Mouse (Mus musculus) testis, adult 2 months (tissue): Measurements from ENCODE around the gene Synj2. TPM values are rescaled to one million over a fixed set of nuclear protein-coding genes. Genes with fewer than 3 reads are reported as not detected.

Experiments
- H3K27ac ChIP-seq: fragments of 200-500 bp; 2 replicates; pipeline ENCODE4 v1.5.1; 2012; ENCODE audit warnings: low read depth, low read length; ENCODE audit not compliant: control insufficient read depth, insufficient read depth
- H3K27me3 ChIP-seq: fragments of 200-500 bp; 2 replicates; pipeline ENCODE4 v1.6.1; 2012; ENCODE audit warnings: mild to moderate bottlenecking, low read length, moderate library complexity; ENCODE audit not compliant: control insufficient read depth, insufficient read depth
- H3K36me3 ChIP-seq: fragments of 200-500 bp; 2 replicates; pipeline ENCODE4 v1.6.1; 2012; ENCODE audit warnings: mild to moderate bottlenecking, low read length; ENCODE audit not compliant: control insufficient read depth, insufficient read depth
- H3K4me1 ChIP-seq: fragments of 200-500 bp; 2 replicates; pipeline ENCODE4 v1.6.1; 2012; ENCODE audit warnings: low read length; ENCODE audit not compliant: control insufficient read depth, insufficient read depth
- H3K4me3 ChIP-seq: fragments of 200-500 bp; 2 replicates; pipeline ENCODE4 v1.5.1; 2012; ENCODE audit warnings: low read depth, mild to moderate bottlenecking, low read length, moderate library complexity, mixed read lengths; ENCODE audit not compliant: control insufficient read depth
- CTCF ChIP-seq: fragments of 200-500 bp; IDR thresholded peaks from 2 replicates; pipeline ENCODE4 v1.5.1; 2012; ENCODE audit warnings: low read depth, mild to moderate bottlenecking, inconsistent platforms, low read length, moderate library complexity; ENCODE audit not compliant: control insufficient read depth, insufficient read depth, insufficient replicate concordance
- POLR2A ChIP-seq: fragments of 200-500 bp; IDR thresholded peaks from 2 replicates; pipeline ENCODE4 v1.6.1; 2012; ENCODE audit warnings: low read depth, mild to moderate bottlenecking, inconsistent platforms, low read length, moderate library complexity; ENCODE audit not compliant: control insufficient read depth
- polyA plus RNA-seq: library from polyadenylated mRNA; depleted of rRNA; stranded (reverse); fragments of >200 nt; gene quantifications from 2 replicates; pipeline ENCODE4 v1.2.3, GENCODE M21; 2012

Gene Synj2
- polyA plus RNA-seq, 1 experiment = 32.9 TPM

DNA sequence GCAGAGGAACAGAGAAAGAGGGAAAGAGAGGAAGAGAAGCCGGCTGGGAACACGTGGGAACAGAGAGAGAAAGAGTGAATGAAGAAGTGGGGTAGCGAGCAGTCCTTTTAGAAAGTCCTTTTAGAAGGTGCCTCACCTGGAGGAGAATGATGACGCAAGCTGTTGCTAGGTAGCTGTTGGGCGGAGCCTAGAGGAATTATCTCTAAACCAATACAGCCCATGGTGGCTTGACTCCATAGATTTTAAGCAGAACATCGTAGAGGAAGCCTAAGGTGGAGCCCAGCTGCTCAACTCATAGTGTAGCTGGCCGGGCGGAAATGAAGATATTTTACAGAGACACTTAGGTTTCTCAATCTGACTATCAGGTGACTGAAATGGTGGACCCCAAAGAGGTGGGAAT is 22.7 kb downstream of the Synj2 start:
- Histone ChIP-seq H3K4me3 (no peak overlapping the region), H3K27ac (no peak overlapping the region), H3K36me3 (no peaks in the 10 kb centered on the region), H3K27me3 (no peaks in the 10 kb centered on the region), H3K4me1 (peaks cover 9% of the 10 kb centered on the region)
- no peak for TF ChIP-seq POLR2A
- TF ChIP-seq CTCF = no peak

GRCm38 (mm10) chr17:5965084-5965781 is 24.2 kb downstream of the Synj2 start:
- Histone ChIP-seq H3K27me3 (no peaks in the 10 kb centered on the region), H3K27ac (no peak overlapping the region), H3K4me1 (peaks cover 3% of the 10 kb centered on the region; the same call in 1 of the 2 replicates), H3K4me3 (no peak overlapping the region), H3K36me3 (no peaks in the 10 kb centered on the region)
- no peak for TF ChIP-seq POLR2A
- no peak for TF ChIP-seq CTCF

DNA sequence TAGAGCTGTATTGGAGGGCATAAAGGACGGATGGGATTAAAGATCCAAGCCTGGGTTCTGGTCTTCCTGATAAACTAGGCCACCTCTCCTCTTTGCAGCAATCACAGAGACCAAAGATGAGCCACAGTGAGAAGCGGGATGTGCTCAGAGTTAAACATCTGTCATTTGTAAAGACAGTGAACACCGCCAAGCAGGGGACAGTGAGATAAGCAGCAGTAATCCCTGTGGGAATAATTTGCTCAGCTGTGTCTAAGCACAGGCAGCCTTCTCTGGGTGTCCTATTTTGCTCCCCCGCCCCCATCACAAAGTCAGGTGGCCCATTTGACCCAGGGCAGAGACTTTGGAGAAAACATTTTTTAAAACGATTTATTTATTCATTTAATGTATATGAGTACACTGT is 25.6 kb downstream of the Synj2 start:
- TF ChIP-seq CTCF (no peak), POLR2A (no peak)
- no peak overlapping the region for H3K27ac ChIP-seq
- no peak overlapping the region for H3K4me3 ChIP-seq
- H3K36me3 ChIP-seq = no peaks in the 10 kb centered on the region
- peaks cover 3% of the 10 kb centered on the region; the same call in 1 of the 2 replicates for H3K4me1 ChIP-seq
- H3K27me3 ChIP-seq = no peaks in the 10 kb centered on the region

DNA sequence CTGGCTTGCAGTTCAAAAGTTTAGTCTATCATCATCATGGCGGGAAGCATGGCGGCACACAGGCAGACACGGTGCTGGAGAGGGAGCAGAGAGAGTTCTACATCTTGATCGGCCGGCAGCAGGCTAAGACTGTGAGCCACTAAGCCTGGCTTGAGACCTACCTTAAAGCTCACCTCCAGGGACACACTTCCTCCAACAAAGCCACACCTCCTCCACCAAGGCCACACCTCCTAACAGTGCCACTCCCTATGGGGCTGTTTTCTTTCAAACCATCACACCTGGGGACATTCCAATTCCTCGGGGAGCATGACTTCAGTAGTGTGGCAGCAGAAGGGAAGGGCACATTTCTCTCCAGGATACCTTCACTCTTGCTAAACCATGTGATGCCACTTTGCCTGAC is 27.5 kb downstream of the Synj2 start:
- Histone ChIP-seq H3K4me1 (no peaks in the 10 kb centered on the region; the same call in 1 of the 2 replicates), H3K27ac (no peak overlapping the region), H3K27me3 (no peaks in the 10 kb centered on the region), H3K36me3 (no peaks in the 10 kb centered on the region), H3K4me3 (no peak overlapping the region)
- no peak for TF ChIP-seq CTCF

DNA sequence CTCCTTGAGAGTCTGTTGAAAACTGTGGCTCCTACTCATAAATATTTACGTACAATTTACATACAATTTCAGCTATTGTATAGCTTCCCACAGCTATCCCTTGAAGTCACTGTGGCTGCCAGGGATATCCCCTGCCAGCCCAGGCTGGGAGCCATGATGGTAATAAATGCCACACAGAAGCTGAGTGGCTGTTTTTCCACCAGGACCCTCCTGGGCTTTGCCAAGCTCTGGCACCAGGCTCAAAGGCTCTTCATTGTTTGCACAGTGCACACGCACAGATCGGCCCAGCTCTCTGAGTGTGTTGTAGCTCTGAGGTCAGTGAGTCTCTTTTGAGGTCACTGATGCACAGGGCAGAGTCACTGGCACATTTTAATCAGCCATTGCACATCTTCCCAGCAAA is 28.2 kb downstream of the Synj2 start:
- no peaks in the 10 kb centered on the region for H3K36me3 ChIP-seq
- no peaks in the 10 kb centered on the region for H3K4me1 ChIP-seq
- no peak overlapping the region for H3K4me3 ChIP-seq
- H3K27me3 ChIP-seq = no peaks in the 10 kb centered on the region
- TF ChIP-seq POLR2A = no peak
- no peak for TF ChIP-seq CTCF
- H3K27ac ChIP-seq = no peak overlapping the region

GRCm38 (mm10) chr17:5970298-5970821 is 29.3 kb downstream of the Synj2 start:
- Histone ChIP-seq H3K4me1 (peaks cover 4% of the 10 kb centered on the region), H3K36me3 (no peaks in the 10 kb centered on the region), H3K27me3 (no peaks in the 10 kb centered on the region), H3K4me3 (no peak overlapping the region), H3K27ac (no peak overlapping the region)
- TF ChIP-seq POLR2A = no peak
- no peak for TF ChIP-seq CTCF

DNA sequence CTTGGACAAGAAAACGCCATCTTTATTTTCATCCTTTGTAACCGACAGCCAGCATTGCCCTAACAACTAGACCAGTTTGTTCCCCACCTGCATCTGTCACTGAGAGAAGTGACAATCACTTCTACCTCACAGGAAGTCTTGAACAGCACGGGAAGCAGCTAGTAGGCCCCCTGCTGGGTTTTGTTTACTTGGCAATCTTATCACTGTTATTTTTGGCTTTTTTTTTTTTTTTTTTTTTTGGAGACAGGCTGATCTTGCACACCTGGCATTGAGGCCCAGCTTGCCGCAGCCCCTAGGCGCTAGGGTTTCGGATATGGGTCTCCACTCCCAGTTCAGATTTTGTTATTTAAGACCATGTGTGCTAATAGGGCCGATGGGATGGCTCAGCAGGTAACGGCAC is 32.5 kb downstream of the Synj2 start:
- Histone ChIP-seq H3K4me3 (no peak overlapping the region), H3K27me3 (no peaks in the 10 kb centered on the region), H3K4me1 (peaks cover 23% of the 10 kb centered on the region), H3K27ac (no peak overlapping the region), H3K36me3 (no peaks in the 10 kb centered on the region)
- TF ChIP-seq CTCF (no peak), POLR2A (no peak)
